Mouse (Mus musculus) T-helper 2 cell (primary cell): ENCODE data around the gene Inhba.

Experiments used
- in situ Hi-C: fragments of 300-600 bp; cut with MboI, MseI; formaldehyde crosslinking; loops from one replicate; pipeline ENCODE4 v1.15.1; 2025; ENCODE audit warnings: high pct_unique_total_duplicates

Gene Inhba

GRCm38 (mm10) chr13:16021849-16022248, 10.2 kb downstream of the Inhba start:
- in situ Hi-C loops: loop anchor here (25.0 kb wide), 2 partner anchors 640 to 740 kb away; no protein-coding TSS in a partner anchor

- in situ Hi-C loops: loop anchor here (25.0 kb wide), 2 partner anchors 640 to 740 kb away; no protein-coding TSS in a partner anchor
Measured at GRCm38 (mm10) chr13:16022536-16022935, 10.9 kb downstream of the Inhba start.

GRCm38 (mm10) chr13:16023070-16024039, 11.7 kb downstream of the Inhba start:
- in situ Hi-C loops: loop anchor here (25.0 kb wide), 2 partner anchors 639 to 739 kb away; no protein-coding TSS in a partner anchor

GRCm38 (mm10) chr13:16030557-16031057, 19.0 kb downstream of the Inhba start:
- in situ Hi-C loops: loop anchor here (5.0 kb wide), 1 partner anchor 87 kb away; no protein-coding TSS in a partner anchor

GRCm38 (mm10) chr13:16032425-16032824, 20.8 kb downstream of the Inhba start:
- in situ Hi-C loops: loop anchor here (5.0 kb wide), 1 partner anchor 85 kb away; no protein-coding TSS in a partner anchor

- in situ Hi-C loops: loop anchor here (5.0 kb wide), 1 partner anchor 84 kb away; no protein-coding TSS in a partner anchor
Measured at GRCm38 (mm10) chr13:16032935-16033592, 21.4 kb downstream of the Inhba start.

GRCm38 (mm10) chr13:16069079-16069478, 57.4 kb downstream of the Inhba start:
- in situ Hi-C loops: no loop called here

- in situ Hi-C loops: no loop called here
Measured at GRCm38 (mm10) chr13:16077276-16077675, 65.6 kb downstream of the Inhba start.

GRCm38 (mm10) chr13:16078216-16078731, 66.6 kb downstream of the Inhba start:
- in situ Hi-C loops: no loop called here

GRCm38 (mm10) chr13:16080205-16080604, 68.6 kb downstream of the Inhba start:
- in situ Hi-C loops: no loop called here
